Comparison of ENCODE assay signal across 9 mouse cellular contexts in genomic region chr2:49569862-49570777, GRCm38 (mm10). TPM values are rescaled to one million over a fixed set of nuclear protein-coding genes. Genes with fewer than 3 reads are reported as not detected.
DNase-seq lines count a peak whose midpoint lies in the region; ATAC-seq lines count a peak whose summit lies in the region.
"Had no signal": no experiment of that assay in that cellular context is flagged by ENCODE, and none has a peak within 500 bp of the region (broad histone marks: within the 10 kb centered on the region; RNA-seq: fewer than 3 reads in every experiment).

No protein-coding gene starts in this region.

- H3K27ac ChIP-seq in liver, embryonic 12.5 days, result no peak overlapping the region
- H3K27ac ChIP-seq in embryonic facial prominence, embryonic 13.5 days, result peak overlapping the region; percentile 62
- 0 out of 2 replicates have a peak overlapping the region, but pooled peaks have one; percentile 9 for H3K27ac ChIP-seq in heart, embryonic 16.5 days (ENCODE audit: low read length)
- H3K27ac ChIP-seq in midbrain, embryonic 12.5 days (replicated peaks), result no peak overlapping the region

- no peak overlapping the region for H3K4me2 ChIP-seq in liver, embryonic 12.5 days
- H3K4me2 ChIP-seq in embryonic facial prominence, embryonic 13.5 days, result peak overlapping the region; percentile 38
- H3K4me2 ChIP-seq in heart, embryonic 16.5 days (ENCODE audit: low read depth, low read length), result peak overlapping the region; percentile 36
- no peak overlapping the region for H3K4me2 ChIP-seq in midbrain, embryonic 12.5 days (replicated peaks)

- no peak overlapping the region for H3K9ac ChIP-seq in liver, embryonic 12.5 days
- H3K9ac ChIP-seq in embryonic facial prominence, embryonic 13.5 days, result no peak overlapping the region
- H3K9ac ChIP-seq in heart, embryonic 16.5 days (ENCODE audit: low read length), result no peak overlapping the region
- H3K9ac ChIP-seq in midbrain, embryonic 12.5 days (replicated peaks), result no peak overlapping the region

- no peaks in the 10 kb centered on the region for H3K36me3 ChIP-seq in liver, embryonic 12.5 days
- H3K36me3 ChIP-seq in embryonic facial prominence, embryonic 13.5 days, result no peaks in the 10 kb centered on the region
- no peaks in the 10 kb centered on the region for H3K36me3 ChIP-seq in heart, embryonic 16.5 days (ENCODE audit: control insufficient read depth, insufficient read depth)
- no peaks in the 10 kb centered on the region for H3K36me3 ChIP-seq in midbrain, embryonic 12.5 days

- DNase-seq in liver, result no peak
- DNase-seq in layer of hippocampus, adult 9-11 months, result peak; percentile 17
- DNase-seq in testis, postnatal 14 days (ENCODE audit: low spot score), result peak; percentile 64
- no peak for DNase-seq in gastrocnemius, postnatal 4 days (ENCODE audit: low spot score in 2 of 2)

- H3K27me3 ChIP-seq in liver, embryonic 12.5 days (replicated peaks), result no peaks in the 10 kb centered on the region
- no peaks in the 10 kb centered on the region for H3K27me3 ChIP-seq in embryonic facial prominence, embryonic 13.5 days
- no peaks in the 10 kb centered on the region for H3K27me3 ChIP-seq in heart, embryonic 16.5 days (ENCODE audit: control insufficient read depth, insufficient read depth, low read length)
- H3K27me3 ChIP-seq in midbrain, embryonic 12.5 days, result no peaks in the 10 kb centered on the region

- 0 out of 2 replicates have a peak, but pooled peaks cover 4% of the 10 kb centered on the region for H3K4me1 ChIP-seq in liver, embryonic 12.5 days
- H3K4me1 ChIP-seq in embryonic facial prominence, embryonic 13.5 days, result peaks cover 42% of the 10 kb centered on the region
- H3K4me1 ChIP-seq in heart, embryonic 16.5 days (ENCODE audit: control insufficient read depth, insufficient read depth, low read length), result peaks cover 9% of the 10 kb centered on the region
- peaks cover 37% of the 10 kb centered on the region for H3K4me1 ChIP-seq in midbrain, embryonic 12.5 days

- no peaks in the 10 kb centered on the region for H3K9me3 ChIP-seq in liver, embryonic 12.5 days (replicated peaks)
- no peaks in the 10 kb centered on the region for H3K9me3 ChIP-seq in embryonic facial prominence, embryonic 13.5 days
- no peaks in the 10 kb centered on the region for H3K9me3 ChIP-seq in heart, embryonic 16.5 days (replicated peaks; ENCODE audit: control insufficient read depth, low read length)
- no peaks in the 10 kb centered on the region for H3K9me3 ChIP-seq in midbrain, embryonic 12.5 days

- ATAC-seq in liver, embryonic 12.5 days, result peak; percentile 32; the same call in 1 of the 2 replicates
- ATAC-seq in embryonic facial prominence, embryonic 13.5 days (ENCODE audit: insufficient number of reproducible peaks, insufficient read depth, low FRiP score, low TSS enrichment, low read depth), result peak; percentile 35; the same call in 1 of the 2 replicates
- peak; percentile 80 for ATAC-seq in heart, embryonic 16.5 days (replicated peaks; ENCODE audit: extremely low read depth, insufficient read depth, low FRiP score)
- ATAC-seq in midbrain, embryonic 12.5 days (ENCODE audit: low FRiP score, low read depth), result peak; percentile 23

- H3K4me3 ChIP-seq in liver, embryonic 12.5 days, result no peak overlapping the region
- H3K4me3 ChIP-seq in embryonic facial prominence, embryonic 13.5 days, result no peak overlapping the region
- H3K4me3 ChIP-seq in heart, embryonic 16.5 days (ENCODE audit: low read length), result no peak overlapping the region
- no peak overlapping the region for H3K4me3 ChIP-seq in midbrain, embryonic 12.5 days
- H3K4me3 ChIP-seq: myocyte had no signal

- 56% methylated on average over 16 of the region's 16 CpGs for WGBS in liver, embryonic 12.5 days (ENCODE audit: insufficient replicate concordance)
- WGBS in embryonic facial prominence, embryonic 13.5 days, result 49% methylated on average over 16 of the region's 16 CpGs
- 46% methylated on average over 16 of the region's 16 CpGs for WGBS in heart, embryonic 16.5 days
- 70% methylated on average over 16 of the region's 16 CpGs for WGBS in midbrain, embryonic 12.5 days

RNA-seq across cellular contexts. Expression of gene Kif5c, which starts 49.0 kb away (rescaled TPM):
- polyA plus RNA-seq in liver, embryonic 12.5 days (2016; fragmentation: Nextera tagmentation; extraction: Ambion mirVana), result 0.20 and 0.21 TPM in 2 replicates
- 9.0 and 10.1 TPM in 2 replicates for polyA plus RNA-seq in embryonic facial prominence, embryonic 13.5 days (2015; fragmentation: Nextera tagmentation; extraction: Ambion mirVana)
- 0.80 and 0.86 TPM in 2 replicates for polyA plus RNA-seq in heart, embryonic 16.5 days (2015; fragmentation: Nextera tagmentation; extraction: Ambion mirVana)
- 131 and 149 TPM in 2 replicates for polyA plus RNA-seq in midbrain, embryonic 12.5 days (2016; fragmentation: Nextera tagmentation; extraction: Ambion mirVana)
- 1 to 10 TPM in 1 of 2 experiments, under 1 TPM in 1; 0.54 to 1.1 TPM for total RNA-seq in gastrocnemius, postnatal 4 days (2021)

Comparison
In these comparisons a context has a peak if more than half of its experiments do, and no peak if none do; other contexts are left out.
1. ATAC-seq: peak in every context shown above with its lines; median percentile 80 in heart, embryonic 16.5 days; 35 in embryonic facial prominence, embryonic 13.5 days; 32 in liver, embryonic 12.5 days; 23 in midbrain, embryonic 12.5 days.
2. H3K27ac ChIP-seq: peak in embryonic facial prominence, embryonic 13.5 days (single experiment) and heart, embryonic 16.5 days (single experiment); none in liver, embryonic 12.5 days (single experiment) and midbrain, embryonic 12.5 days (single experiment).
3. H3K4me2 ChIP-seq: peak in embryonic facial prominence, embryonic 13.5 days (single experiment) and heart, embryonic 16.5 days (single experiment); none in liver, embryonic 12.5 days (single experiment) and midbrain, embryonic 12.5 days (single experiment).
4. DNase-seq: peak in layer of hippocampus, adult 9-11 months (single experiment) and testis, postnatal 14 days (single experiment); none in liver (single experiment) and gastrocnemius, postnatal 4 days (0 of 2).
5. RNA of gene Kif5c, which starts 49.0 kb away (polyA plus RNA-seq): 131 to 149 TPM in midbrain, embryonic 12.5 days; 9.0 to 10.1 TPM in embryonic facial prominence, embryonic 13.5 days, 0.80 to 0.86 TPM in heart, embryonic 16.5 days and 0.20 to 0.21 TPM in liver, embryonic 12.5 days; every median in the first group is over 10 times any median in the second.